Mouse (Mus musculus) hematopoietic stem cell, adult 5-6 weeks (primary cell): ENCODE results near the gene Iqschfp. TPM values are rescaled to one million over a fixed set of nuclear protein-coding genes. Genes with fewer than 3 reads are reported as not detected.

Experiments
- ATAC-seq, 2 experiments: fragments of 125-278 bp in 1 of 2; replicated peaks in 1 of 2; 2 replicates each; pipeline ENCODE4 v1.8.0; 2016 to 2017; ENCODE audit warnings: inconsistent platforms in 2 of 2, mild to moderate bottlenecking in 2 of 2, moderate number of reproducible peaks in 2 of 2, low read depth in 1 of 2, moderate TSS enrichment in 1 of 2; ENCODE audit not compliant: low FRiP score in 2 of 2, poor library complexity in 2 of 2, severe bottlenecking in 2 of 2, insufficient read depth in 1 of 2, low TSS enrichment in 1 of 2
- total RNA-seq: library from RNA; stranded (forward); fragments of 172-1452, 232-1000 nt; gene quantifications from 2 replicates; pipeline ENCODE4 v1.2.3, GENCODE M21; 2017

The Iqschfp gene
- total RNA-seq, 1 experiment from 2014 or later, result not detected

GRCm38 (mm10) chr3:68544811-68545210, 652.8 kb downstream of the Iqschfp start:
- ATAC-seq, result no peak

DNA sequence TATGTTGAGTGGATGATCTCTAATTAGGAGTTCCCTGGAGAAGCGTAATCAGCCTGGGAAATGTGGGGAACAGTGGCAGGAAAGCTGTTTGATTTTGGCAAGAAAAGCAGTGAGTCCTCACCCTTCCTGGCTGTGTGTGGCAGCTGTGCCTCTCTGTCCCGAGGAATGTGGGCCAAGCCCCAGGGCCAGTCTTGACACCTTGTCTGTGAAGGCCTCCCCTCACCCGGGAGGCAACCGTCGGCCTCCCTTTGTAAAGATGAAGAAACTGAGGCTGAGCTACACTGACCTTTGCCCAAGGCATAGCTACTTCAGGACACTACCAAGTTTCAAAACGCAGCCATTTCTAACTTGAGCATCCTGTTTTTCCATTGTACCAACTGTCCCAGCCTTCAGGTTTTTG, 653.9 kb downstream of the Iqschfp start:
- no peak for ATAC-seq

DNA sequence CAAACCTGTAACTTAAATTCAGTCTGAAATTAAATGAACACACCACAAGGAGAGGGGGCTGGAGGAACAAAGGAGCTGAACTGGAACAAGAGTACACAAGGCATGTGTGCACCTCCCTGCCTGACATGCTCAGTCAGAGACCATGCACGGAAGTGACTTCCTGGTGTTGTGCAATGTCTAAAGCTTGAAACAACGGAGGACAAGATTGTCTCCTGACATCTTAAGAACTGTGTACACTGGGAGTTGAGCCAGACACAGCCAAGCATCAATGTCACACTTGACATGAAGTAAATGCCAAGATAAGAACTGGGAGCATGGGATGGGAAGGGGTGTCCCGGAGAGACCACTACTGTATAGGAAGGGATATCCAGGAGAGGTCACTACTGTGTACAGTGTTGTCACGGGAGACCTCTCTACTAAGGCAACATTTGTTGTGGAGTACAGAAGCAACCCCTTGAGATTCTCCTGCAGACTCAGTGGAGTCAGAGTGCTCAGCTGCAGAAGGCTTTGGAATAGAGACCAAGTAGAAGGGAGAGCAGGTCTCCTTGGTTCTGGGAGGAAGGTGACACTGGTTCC, 663.1 kb downstream of the Iqschfp start:
- 0 out of 4 replicates have a peak, but pooled peaks of 1 of the 2 experiments have one; percentile 19 for ATAC-seq

- ATAC-seq, result peak; percentile 31 to 54; a peak in 3 of 4 replicates
Measured at GRCm38 (mm10) chr3:68556891-68557290, 664.9 kb downstream of the Iqschfp start.

- no peak for ATAC-seq
Measured at GRCm38 (mm10) chr3:68558744-68559143, 666.7 kb downstream of the Iqschfp start.

DNA sequence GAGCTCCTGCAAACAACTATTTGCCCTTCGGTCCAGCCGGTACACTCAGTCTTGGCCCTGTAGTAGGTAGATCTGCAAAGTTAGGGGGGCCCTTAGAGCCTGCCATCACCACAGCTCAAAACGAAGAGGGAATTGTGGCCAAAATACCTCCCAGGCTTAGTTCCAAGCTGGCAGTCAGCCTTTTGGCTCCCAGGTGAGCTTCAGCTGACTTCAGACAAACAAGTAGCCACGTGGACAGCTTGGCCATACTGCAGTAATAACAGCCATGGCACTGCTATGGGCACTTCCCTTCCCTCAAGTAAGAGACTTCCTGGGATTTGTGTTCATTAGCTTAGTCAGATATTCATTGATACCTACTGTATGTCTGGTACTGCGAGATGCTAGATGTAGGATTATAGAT, 668.0 kb downstream of the Iqschfp start:
- no peak for ATAC-seq

- ATAC-seq, result no peak
Measured at GRCm38 (mm10) chr3:68562838-68563237, 670.8 kb downstream of the Iqschfp start.

DNA sequence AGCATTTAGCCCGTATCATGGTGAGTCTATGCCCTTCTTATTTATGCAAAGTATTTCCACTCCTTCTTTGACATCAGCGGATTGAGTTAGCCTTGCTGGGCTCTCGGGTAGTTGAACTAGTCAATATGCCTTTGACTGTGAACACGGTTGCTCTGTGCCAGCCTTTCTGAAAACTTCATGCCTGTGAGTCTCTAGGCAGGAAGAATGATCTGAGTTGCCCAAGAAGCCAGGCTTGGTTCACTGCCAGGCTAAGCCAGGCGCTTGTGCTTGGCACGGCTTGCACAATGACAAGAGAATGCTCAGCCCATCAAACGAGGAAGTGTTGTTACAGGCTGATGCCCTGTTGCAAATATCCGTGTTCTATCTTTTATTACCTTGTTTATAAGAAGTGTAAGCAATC, 671.9 kb downstream of the Iqschfp start:
- ATAC-seq, result peak; percentile 73 to 74

DNA sequence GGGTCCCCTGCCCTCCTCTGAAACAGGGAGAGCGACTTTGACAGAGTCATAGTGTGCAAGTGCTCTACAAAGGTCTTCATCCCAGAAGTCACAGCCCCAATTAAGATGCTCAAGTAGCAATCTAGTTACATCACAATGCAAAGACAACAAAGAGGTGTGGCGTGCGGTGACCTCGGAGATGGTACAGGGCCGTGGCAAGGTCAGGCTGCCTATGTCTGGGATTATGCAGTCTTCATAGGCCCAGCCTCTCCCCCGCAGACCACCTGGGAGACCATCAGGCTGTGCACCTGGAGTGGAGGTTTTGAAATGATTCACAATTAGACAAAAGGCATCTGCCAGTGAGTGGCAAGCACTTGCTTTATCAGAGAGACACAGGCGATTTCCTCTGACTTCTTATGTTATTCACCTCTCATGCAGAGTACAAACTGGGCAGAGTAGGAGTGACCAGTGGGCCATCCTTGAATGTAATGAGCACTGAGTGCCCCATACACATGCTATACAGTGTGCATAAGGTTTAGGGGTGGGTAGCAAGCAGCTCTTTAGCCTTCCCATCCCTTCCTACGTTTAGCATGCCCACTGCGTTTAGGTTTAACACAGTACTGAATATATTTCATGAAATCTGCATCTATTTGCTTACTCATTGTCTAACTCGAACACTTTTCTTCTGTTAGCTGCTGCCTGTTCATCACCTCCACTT, 673.1 kb downstream of the Iqschfp start:
- ATAC-seq, result no peak

DNA sequence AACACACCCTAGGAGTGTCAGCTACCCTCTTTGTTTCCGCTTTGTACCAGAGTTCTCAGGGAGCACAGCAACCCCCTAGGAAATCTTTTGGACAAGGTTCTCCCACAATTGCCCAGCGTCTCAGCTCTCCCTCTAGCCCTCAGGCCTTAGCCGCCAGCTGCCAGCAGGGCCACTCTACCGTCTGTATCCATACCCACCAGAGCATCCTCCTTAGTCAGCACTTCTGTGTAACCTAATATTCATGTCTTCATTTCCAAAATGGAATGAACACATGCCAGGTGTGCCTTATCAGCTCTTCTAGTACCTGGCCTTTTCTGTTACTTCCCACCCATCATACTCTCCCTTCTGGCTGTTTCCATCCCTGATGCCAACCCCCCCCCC, 673.6 kb downstream of the Iqschfp start:
- no peak for ATAC-seq

GRCm38 (mm10) chr3:68567581-68567980, 675.5 kb downstream of the Iqschfp start:
- ATAC-seq, result no peak

DNA sequence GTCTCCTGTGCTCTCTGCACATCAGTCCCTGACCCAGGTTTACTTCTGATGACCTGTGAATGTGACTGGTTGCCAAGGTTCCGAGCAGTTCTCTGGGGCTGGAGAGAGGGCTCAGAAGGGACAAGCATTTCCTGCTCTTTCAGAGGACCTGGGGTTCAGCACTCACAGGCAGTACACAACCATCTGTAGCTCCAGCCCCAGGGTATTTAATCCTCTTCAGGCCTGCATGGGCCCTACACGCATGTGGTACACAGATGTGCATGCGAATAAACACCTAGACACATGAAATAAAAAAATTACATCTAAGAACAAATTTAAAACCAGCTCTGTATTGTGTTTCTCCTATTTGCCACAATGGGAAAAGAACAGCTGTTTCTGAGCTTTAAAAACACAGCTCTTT, 676.1 kb downstream of the Iqschfp start:
- no peak for ATAC-seq

DNA sequence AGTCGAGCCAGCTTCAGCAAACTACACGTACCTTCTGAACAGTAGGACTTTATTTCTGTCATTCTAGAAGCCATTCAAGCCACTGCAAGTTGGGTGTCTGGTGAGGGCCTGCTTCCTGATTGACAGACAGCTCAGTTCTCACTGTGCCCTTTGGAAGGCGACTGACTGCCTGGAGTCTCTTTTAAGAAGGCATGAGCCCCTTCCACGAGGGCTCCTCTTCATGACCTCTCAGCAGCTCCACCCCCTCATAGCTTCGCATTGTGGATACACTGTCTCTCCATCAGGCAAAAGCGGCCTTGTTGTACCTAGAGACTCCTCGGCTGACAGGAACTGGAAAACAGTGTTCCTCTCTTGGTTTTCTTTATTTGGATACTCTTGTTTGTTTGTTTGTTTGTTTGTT, 676.7 kb downstream of the Iqschfp start:
- ATAC-seq, result no peak

- no peak for ATAC-seq
Measured at GRCm38 (mm10) chr3:68570319-68570718, 678.3 kb downstream of the Iqschfp start.

DNA sequence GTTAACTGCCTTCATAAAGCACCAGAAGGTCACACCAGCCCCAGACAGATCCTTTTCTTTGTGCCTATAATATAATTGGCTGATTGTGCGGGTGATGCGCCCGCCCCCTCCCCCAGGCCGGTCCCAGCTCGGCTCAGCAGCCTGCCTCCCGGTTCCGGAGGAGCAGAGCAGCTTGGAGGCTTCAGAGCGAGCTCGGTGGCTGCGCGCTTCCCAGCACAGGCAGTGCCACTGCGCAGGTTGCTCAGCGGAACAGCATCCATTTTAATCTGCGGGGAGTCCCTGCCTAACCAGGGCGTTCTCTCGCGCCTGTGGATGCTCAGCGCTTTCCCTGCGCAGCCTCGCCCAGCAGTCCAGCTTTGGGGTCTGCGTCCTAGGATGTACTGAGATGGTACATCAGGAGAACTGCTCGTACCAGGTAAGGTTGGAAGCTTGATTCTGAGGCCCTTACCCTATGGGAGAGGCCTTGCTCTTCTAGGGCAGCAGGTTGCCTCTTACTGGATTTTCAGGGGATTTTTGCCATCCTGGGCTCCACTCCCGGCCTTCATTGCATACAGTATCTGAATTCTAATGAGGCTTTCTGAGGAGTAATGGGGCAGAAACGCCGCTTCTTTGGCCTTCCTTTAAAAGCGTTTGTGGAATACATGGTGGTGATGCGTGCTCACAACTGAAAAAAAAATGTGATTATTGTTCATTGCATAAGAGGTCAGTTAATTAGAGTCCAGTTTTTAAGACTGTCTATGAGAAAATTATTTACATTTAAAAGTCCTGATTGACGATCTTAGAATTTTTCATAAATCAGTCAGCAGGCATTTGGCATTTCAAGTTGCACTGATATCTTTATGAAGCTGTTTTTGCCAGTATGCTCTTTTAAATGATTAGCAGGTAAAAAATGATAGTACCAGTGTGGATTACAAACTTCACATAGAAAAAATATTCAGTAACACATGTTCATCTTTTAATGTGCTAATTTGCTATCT, 680.5 kb downstream of the Iqschfp start:
- ATAC-seq, result peak; percentile 67 to 70

GRCm38 (mm10) chr3:68573226-68573624, 681.2 kb downstream of the Iqschfp start:
- ATAC-seq, result no peak

GRCm38 (mm10) chr3:68574097-68574496, 682.1 kb downstream of the Iqschfp start:
- ATAC-seq, result no peak

GRCm38 (mm10) chr3:68574565-68574964, 682.5 kb downstream of the Iqschfp start:
- no peak for ATAC-seq
